Mouse (Mus musculus) midbrain, postnatal 0 days (tissue): Measurements from ENCODE around the gene C8g. TPM values are rescaled to one million over a fixed set of nuclear protein-coding genes. Genes with fewer than 3 reads are reported as not detected.

Experiments
- ATAC-seq: fragments of 200-750 bp; cut with Nextera tagmentation; 2 replicates; pipeline ENCODE4 v1.8.0; 2017; ENCODE audit warnings: moderate number of reproducible peaks, mild to moderate bottlenecking, moderate TSS enrichment, moderate library complexity; ENCODE audit not compliant: low FRiP score
- DNase-seq: peaks from one replicate; pipeline ENCODE4 v3.0.0-alpha.2; 2015; ENCODE audit warnings: low spot score
- H3K27ac ChIP-seq: fragments of 300-500 bp; sonication (generic); 2 replicates; pipeline ENCODE4 v1.5.1; 2014; ENCODE audit warnings: low read depth, mild to moderate bottlenecking, low read length, mixed read lengths
- H3K27me3 ChIP-seq: fragments of 300-500 bp; sonication (generic); 2 replicates; pipeline ENCODE4 v1.6.1; 2014; ENCODE audit warnings: low read length, control low read depth, mixed read lengths; ENCODE audit not compliant: insufficient read depth
- H3K36me3 ChIP-seq: fragments of 300-500 bp; sonication (generic); 2 replicates; pipeline ENCODE4 v1.6.1; 2014; ENCODE audit warnings: low read length, control low read depth, mixed read lengths; ENCODE audit not compliant: insufficient read depth
- H3K4me1 ChIP-seq: fragments of 300-500 bp; sonication (generic); 2 replicates; pipeline ENCODE4 v1.6.1; 2014; ENCODE audit warnings: mild to moderate bottlenecking, control low read depth, antibody characterized with exemption, low read length, mixed read lengths; ENCODE audit not compliant: insufficient read depth
- H3K4me2 ChIP-seq: fragments of 300-500 bp; sonication (generic); 2 replicates; pipeline ENCODE4 v1.6.1; 2014; ENCODE audit warnings: low read depth, mild to moderate bottlenecking, low read length, mixed read lengths; ENCODE audit not compliant: poor library complexity, severe bottlenecking
- H3K4me3 ChIP-seq: fragments of 300-500 bp; sonication (generic); 2 replicates; pipeline ENCODE4 v1.5.1; 2014; ENCODE audit warnings: low read depth, mild to moderate bottlenecking, low read length, moderate library complexity
- H3K9ac ChIP-seq: fragments of 300-500 bp; sonication (generic); replicated peaks from 2 replicates; pipeline ENCODE4 v1.6.1; 2014; ENCODE audit warnings: mild to moderate bottlenecking, low read length, moderate library complexity, mixed read lengths; ENCODE audit not compliant: poor library complexity, severe bottlenecking
- H3K9me3 ChIP-seq: fragments of 300-500 bp; sonication (generic); 2 replicates; pipeline ENCODE4 v1.6.1; 2016; ENCODE audit warnings: low read length, control low read depth
- CTCF ChIP-seq: IDR thresholded peaks from 2 replicates; pipeline ENCODE4 v1.5.1; 2016; ENCODE audit warnings: antibody characterized with exemption, mild to moderate bottlenecking
- WGBS: fragments of 180-500 bp; shearing (Covaris S2); extraction: QIAGEN DNeasy Blood & Tissue Kit; methylation state at CpG from one replicate; pipeline ENCODE4 v1.1.7; 2014; 5-methylcytosine and 5-hydroxymethylcytosine counted together
- polyA plus RNA-seq: library from polyadenylated mRNA; unstranded; fragments of >200 nt; fragmentation: Nextera tagmentation; extraction: Ambion mirVana; gene quantifications from 2 replicates; pipeline ENCODE4 v1.2.1, GENCODE M21; 2015
- total RNA-seq: library from RNA; depleted of rRNA; stranded (reverse); fragments of >200 nt; gene quantifications from 2 replicates; pipeline ENCODE4 v1.2.3, GENCODE M21; 2014

The C8g gene
- total and polyA plus RNA-seq, 2 experiments from 2014 or later = 4.4 to 6.8 TPM

- DNase-seq = peak; percentile 60
- Histone ChIP-seq H3K9me3 (no peaks in the 10 kb centered on the region), H3K4me3 (no peak overlapping the region), H3K4me2 (no peak overlapping the region), H3K4me1 (no peaks in the 10 kb centered on the region), H3K36me3 (peaks cover 14% of the 10 kb centered on the region), H3K27me3 (no peaks in the 10 kb centered on the region), H3K27ac (no peak overlapping the region), H3K9ac (no peak overlapping the region)
- ATAC-seq = no peak
- 80% methylated on average over 3 of the region's 3 CpGs for WGBS
- no peak for TF ChIP-seq CTCF
Measured at GRCm38 (mm10) chr2:25534178-25534865, 32.8 kb upstream of the C8g start.

- TF ChIP-seq CTCF = no peak
- WGBS = 96% methylated on average over 2 of the region's 2 CpGs
- Histone ChIP-seq H3K4me1 (no peaks in the 10 kb centered on the region), H3K36me3 (peaks cover 17% of the 10 kb centered on the region), H3K27ac (no peak overlapping the region), H3K4me3 (no peak overlapping the region), H3K9ac (no peak overlapping the region), H3K4me2 (no peak overlapping the region), H3K27me3 (no peaks in the 10 kb centered on the region), H3K9me3 (no peaks in the 10 kb centered on the region)
- DNase-seq (no peak), ATAC-seq (no peak)
Measured at GRCm38 (mm10) chr2:25533707-25534106, 32.2 kb upstream of the C8g start.

GRCm38 (mm10) chr2:25526510-25527302, 25.2 kb upstream of the C8g start:
- Histone ChIP-seq H3K9me3 (no peaks in the 10 kb centered on the region), H3K36me3 (peaks cover 56% of the 10 kb centered on the region), H3K9ac (no peak overlapping the region), H3K27me3 (no peaks in the 10 kb centered on the region), H3K4me2 (no peak overlapping the region), H3K4me3 (no peak overlapping the region), H3K27ac (no peak overlapping the region), H3K4me1 (no peaks in the 10 kb centered on the region)
- TF ChIP-seq CTCF = no peak
- ATAC-seq (no peak), DNase-seq (no peak)
- 93% methylated on average over 9 of the region's 9 CpGs for WGBS

- Histone ChIP-seq H3K27me3 (no peaks in the 10 kb centered on the region), H3K27ac (no peak overlapping the region), H3K4me1 (no peaks in the 10 kb centered on the region), H3K36me3 (peaks cover 10% of the 10 kb centered on the region), H3K9ac (no peak overlapping the region), H3K4me2 (no peak overlapping the region), H3K9me3 (no peaks in the 10 kb centered on the region), H3K4me3 (no peak overlapping the region)
- 69% methylated on average over 3 of the region's 3 CpGs for WGBS
- ATAC-seq = no peak
- no peak for DNase-seq
- TF ChIP-seq CTCF = peak; percentile 42
Measured at GRCm38 (mm10) chr2:25509912-25510311, 8.4 kb upstream of the C8g start.

GRCm38 (mm10) chr2:25506964-25507363, 5.4 kb upstream of the C8g start:
- DNase-seq (peak; percentile 16), ATAC-seq (no peak)
- 44% methylated on average over 5 of the region's 5 CpGs for whole genome bisulfite sequencing
- H3K9ac ChIP-seq = no peak overlapping the region
- no peak overlapping the region for H3K4me2 ChIP-seq
- H3K36me3 ChIP-seq = peaks cover 33% of the 10 kb centered on the region
- peaks cover 3% of the 10 kb centered on the region for H3K4me1 ChIP-seq
- H3K27me3 ChIP-seq = no peaks in the 10 kb centered on the region
- peak; percentile 47; the same call in 1 of the 2 replicates for TF ChIP-seq CTCF
- no peak overlapping the region for H3K4me3 ChIP-seq
- no peaks in the 10 kb centered on the region for H3K9me3 ChIP-seq
- H3K27ac ChIP-seq = no peak overlapping the region

- peaks cover 33% of the 10 kb centered on the region for H3K36me3 ChIP-seq
- no peak overlapping the region for H3K27ac ChIP-seq
- no peak overlapping the region for H3K4me2 ChIP-seq
- no peak overlapping the region for H3K4me3 ChIP-seq
- no peak for TF ChIP-seq CTCF
- DNase-seq (no peak), ATAC-seq (no peak)
- H3K4me1 ChIP-seq = peaks cover 11% of the 10 kb centered on the region
- H3K9me3 ChIP-seq = no peaks in the 10 kb centered on the region
- no peak overlapping the region for H3K9ac ChIP-seq
- WGBS = 91% methylated on average over 4 of the region's 4 CpGs
- H3K27me3 ChIP-seq = no peaks in the 10 kb centered on the region
Measured at GRCm38 (mm10) chr2:25505860-25506259, 4.3 kb upstream of the C8g start.
